Mouse (Mus musculus): ENCODE measurements around the gene Tmem132b. TPM values are rescaled to one million over a fixed set of nuclear protein-coding genes. Genes with fewer than 3 reads are reported as not detected.

The Tmem132b gene
- total RNA-seq, 2 experiments from 2014 or later: 0.20 to 0.56 TPM

DNA sequence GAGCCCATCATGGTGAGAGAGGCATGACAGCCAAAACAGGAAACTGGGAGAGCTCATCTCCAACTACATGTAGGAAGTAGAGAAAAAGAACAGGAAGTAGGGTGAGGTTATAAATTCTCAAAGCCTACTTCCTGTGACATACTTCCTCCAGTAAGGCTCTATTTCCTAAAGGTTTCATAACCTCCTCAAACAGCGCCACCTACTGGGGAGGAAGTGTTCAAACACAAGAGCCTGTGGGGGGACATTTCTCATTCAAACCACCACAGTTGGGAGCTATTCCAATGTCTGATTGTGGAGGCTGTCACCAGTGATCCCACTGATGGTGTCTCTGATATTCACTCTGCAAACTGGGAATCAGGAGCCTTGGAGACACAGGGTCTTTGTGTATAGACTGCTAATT, 78.4 kb downstream of the Tmem132b start:
- no peak overlapping the region for H3K27ac ChIP-seq
- intact Hi-C loops (cut with DNase I): no loop called here
- no peak for DNase-seq
- no peak overlapping the region for H3K4me3 ChIP-seq
- TF ChIP-seq CTCF (IDR thresholded peaks at IDR 0.05): no peak; the same call in 1 of the 2 replicates

DNA sequence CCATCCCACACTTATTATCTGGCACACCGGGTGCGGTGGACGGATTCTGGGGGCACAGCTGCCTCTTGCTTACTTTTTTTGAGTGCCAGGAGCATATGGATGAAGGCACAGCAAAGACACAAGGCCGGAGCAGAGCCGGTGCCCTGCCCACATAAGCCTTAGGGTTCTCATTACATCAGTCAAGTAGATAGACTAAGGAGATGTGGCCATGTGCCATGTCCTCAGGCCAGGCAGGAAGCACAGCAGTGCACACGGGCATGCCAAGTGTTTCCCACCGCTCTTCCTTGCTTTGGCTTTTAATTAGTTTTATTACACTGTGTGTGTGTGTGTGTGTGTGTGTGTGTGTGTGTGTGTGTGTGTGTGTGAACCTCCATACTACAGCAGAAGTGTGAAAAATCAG, 80.9 kb downstream of the Tmem132b start:
- TF ChIP-seq CTCF (IDR thresholded peaks at IDR 0.05): no peak
- no peak overlapping the region for H3K4me3 ChIP-seq
- H3K27ac ChIP-seq: no peak overlapping the region
- no peak for DNase-seq
- intact Hi-C loops (cut with DNase I): no loop called here

DNA sequence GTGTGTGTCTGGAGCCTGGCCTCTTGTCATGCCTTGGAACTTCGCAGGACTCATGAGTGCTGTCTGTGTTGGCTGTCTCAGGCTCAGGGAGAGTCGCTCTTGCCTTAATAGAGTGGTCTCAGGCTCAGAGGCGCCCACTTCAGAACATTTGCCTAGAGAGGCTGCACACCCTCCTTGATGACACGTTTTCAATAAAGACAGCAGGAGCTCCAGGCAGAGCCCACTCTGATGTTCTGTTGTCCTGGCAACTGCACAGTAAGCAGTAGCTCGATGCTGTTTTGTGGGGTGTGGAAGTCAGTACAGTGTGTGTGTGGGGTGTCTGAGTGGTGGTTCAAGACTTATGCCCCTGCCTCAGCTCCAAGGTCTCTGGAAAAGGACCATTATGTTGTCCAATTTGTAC, 81.6 kb downstream of the Tmem132b start:
- no peak for TF ChIP-seq CTCF (IDR thresholded peaks at IDR 0.05)
- intact Hi-C loops (cut with DNase I): no loop called here
- no peak for DNase-seq
- Histone ChIP-seq H3K4me3 (no peak overlapping the region), H3K27ac (no peak overlapping the region)

DNA sequence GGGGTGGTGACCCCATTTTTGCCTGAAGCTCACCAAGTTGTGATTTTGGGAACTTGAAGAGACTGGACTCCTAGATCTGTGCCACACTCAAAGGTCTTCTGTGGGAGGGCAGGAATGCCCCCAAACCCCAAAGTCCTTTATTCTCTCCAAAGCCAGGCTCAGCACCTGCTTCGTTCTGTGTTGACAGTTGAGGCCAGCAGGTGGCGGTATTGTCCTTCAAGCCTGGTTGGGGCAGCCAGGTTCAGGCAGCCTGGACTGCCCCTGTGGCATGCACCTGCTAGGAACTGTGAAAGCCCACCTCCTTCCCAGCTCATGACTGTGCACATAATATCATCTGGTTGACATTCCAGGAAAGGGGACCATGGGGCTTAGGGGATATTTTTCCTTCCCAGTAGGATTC, 82.8 kb downstream of the Tmem132b start:
- no peak overlapping the region for H3K27ac ChIP-seq
- 0 out of 2 replicates have a peak, but pooled peaks have one; percentile 19 for TF ChIP-seq CTCF (IDR thresholded peaks at IDR 0.05)
- H3K4me3 ChIP-seq: no peak overlapping the region
- intact Hi-C loops (cut with DNase I): no loop called here
- DNase-seq: no peak

DNA sequence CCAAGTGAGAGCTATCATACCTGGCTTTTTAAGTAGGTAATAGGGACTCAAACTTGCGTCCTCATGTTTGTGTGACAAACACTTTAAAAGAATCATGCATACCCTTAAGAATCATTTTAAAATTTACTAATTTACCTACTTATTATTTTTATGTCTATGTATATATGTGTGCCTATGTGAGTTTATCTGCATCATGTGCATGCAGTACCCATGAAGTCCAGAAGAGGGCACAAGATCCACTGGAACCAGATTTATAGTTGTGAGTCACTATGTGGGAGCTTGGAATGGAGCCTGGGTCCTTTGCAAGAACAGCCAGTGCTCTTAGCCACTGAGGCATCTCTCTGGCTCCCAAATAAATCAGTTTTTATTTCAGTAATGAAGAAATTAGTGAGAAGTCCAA, 85.5 kb downstream of the Tmem132b start:
- no peak for DNase-seq
- intact Hi-C loops (cut with DNase I): no loop called here
- TF ChIP-seq CTCF (IDR thresholded peaks at IDR 0.05): peak; percentile 12; the same call in 1 of the 2 replicates
- Histone ChIP-seq H3K4me3 (no peak overlapping the region), H3K27ac (no peak overlapping the region)

DNA sequence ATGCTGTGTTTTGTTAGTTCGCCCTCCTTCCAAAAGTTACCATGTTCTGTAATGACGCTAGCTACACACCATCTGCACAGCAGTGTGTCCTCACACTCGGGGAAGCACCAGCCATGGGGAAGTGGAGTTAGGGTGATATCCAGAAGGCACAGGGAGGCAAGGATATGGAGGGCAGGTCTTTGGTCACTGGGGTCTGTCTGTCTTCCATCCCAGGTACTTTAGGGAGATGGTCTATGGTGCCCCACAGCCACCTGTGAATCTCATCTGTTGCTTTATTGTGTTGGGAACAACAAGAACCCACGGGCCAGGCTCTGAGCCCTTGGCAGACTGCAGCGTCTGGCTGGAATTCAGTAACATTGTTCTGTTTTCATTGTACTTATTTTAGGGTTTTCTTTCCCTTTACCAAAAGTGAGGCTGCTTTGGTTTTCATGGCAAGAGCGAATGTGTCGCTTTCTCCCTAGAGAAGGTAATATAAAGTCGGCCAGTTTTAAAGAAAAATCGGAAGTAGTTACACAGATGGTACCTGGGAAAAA, 96.3 kb downstream of the Tmem132b start:
- intact Hi-C loops (cut with DNase I): no loop called here
- H3K4me3 ChIP-seq: no peak overlapping the region
- TF ChIP-seq CTCF (IDR thresholded peaks at IDR 0.05): no peak
- no peak for DNase-seq
- H3K27ac ChIP-seq: no peak overlapping the region

DNA sequence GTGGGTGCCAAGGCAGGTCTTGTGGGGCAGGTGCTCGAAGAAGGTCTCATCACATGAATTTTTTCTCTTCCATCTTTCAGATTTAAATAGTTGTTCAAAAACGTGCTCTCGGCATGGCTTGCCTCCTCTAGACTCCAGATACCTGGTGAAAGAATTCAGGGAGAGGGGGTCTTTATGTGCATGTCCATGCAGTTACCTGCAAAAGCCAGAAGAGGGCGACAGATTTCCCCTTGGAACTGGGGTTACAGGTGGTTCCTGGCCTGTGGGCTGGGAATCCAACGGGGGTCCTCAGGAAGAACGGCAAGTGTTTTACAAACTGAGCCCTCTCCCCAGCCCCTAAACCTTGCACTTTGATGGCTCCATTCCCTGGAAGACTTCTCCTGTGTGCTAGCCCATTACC, 103.1 kb downstream of the Tmem132b start:
- no peak for DNase-seq
- intact Hi-C loops (cut with DNase I): no loop called here
- Histone ChIP-seq H3K27ac (no peak overlapping the region), H3K4me3 (no peak overlapping the region)
- no peak; the same call in 1 of the 2 replicates for TF ChIP-seq CTCF (IDR thresholded peaks at IDR 0.05)

DNA sequence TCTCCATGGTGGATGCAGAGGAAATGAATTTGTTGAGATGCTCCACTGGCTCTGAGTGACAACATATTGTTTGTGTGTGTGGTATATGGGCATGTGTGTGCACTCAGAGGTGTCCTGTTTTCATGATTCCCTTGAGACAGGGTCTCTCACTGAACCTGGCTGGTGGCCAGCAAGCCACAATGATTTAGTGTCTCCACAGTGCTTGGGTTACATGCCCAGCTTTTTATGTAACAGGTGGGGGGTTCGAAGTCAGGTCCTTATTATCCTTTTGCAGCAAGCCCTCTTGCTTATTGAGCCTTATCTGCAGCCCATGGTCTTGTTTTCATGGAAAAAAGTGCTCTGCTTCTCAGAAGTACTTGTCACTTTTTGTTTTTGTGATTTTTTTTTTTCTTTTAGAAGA, 109.4 kb downstream of the Tmem132b start:
- Histone ChIP-seq H3K27ac (no peak overlapping the region), H3K4me3 (no peak overlapping the region)
- intact Hi-C loops (cut with DNase I): no loop called here
- TF ChIP-seq CTCF (IDR thresholded peaks at IDR 0.05): no peak
- no peak for DNase-seq

DNA sequence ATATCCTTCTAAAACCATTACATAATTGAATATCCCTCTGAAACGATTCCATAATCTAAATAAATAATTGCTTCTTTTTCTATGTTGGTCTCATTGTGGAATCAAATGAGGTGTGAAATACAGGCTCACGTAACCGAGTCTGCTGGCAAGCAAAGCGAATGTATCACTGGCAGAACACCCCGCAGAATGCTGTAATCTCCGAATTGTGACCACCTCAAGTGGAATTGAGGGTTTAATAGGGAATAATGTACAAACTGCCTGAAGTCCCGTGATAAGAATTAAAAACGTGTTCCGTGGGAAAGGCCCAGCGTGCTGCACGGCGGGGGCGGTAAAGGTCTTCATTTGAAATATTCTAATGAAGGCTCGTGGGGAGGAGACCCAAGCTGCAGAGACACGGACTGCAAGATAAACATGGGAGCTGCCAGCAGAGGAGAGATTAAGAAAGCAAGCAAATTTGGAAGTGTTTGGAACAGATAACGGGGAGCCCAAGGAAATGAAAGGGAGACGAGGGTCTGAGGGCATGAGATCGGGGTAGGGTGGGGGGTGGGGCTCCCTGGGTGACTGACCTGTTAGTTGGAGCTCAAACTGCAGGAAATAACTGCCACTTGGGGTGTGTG, 110.1 kb downstream of the Tmem132b start:
- DNase-seq: no peak
- H3K27ac ChIP-seq: no peak overlapping the region
- TF ChIP-seq CTCF (IDR thresholded peaks at IDR 0.05): no peak
- intact Hi-C loops (cut with DNase I): no loop called here
- no peak overlapping the region for H3K4me3 ChIP-seq

DNA sequence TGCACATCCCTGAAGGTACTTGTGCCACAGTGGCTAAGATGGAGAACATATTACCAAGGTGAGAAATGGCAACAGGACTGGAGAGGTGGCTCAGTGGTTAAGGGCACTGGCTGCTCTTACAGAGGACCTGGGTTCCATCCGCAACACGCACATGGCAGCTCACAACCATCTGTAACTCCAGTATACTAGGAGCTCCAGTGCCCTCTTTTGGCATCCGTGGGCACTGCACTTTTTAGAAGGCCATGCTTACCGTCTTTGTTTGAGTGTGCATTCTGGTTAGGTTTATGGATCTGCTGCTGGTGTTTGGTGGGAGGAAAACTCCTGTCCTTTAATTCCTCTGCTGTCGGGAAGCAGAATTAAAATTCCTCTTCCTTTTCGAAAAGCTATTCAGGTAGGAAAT, 116.7 kb downstream of the Tmem132b start:
- Histone ChIP-seq H3K27ac (no peak overlapping the region), H3K4me3 (no peak overlapping the region)
- DNase-seq: no peak
- intact Hi-C loops (cut with DNase I): no loop called here
- TF ChIP-seq CTCF (IDR thresholded peaks at IDR 0.05): no peak

DNA sequence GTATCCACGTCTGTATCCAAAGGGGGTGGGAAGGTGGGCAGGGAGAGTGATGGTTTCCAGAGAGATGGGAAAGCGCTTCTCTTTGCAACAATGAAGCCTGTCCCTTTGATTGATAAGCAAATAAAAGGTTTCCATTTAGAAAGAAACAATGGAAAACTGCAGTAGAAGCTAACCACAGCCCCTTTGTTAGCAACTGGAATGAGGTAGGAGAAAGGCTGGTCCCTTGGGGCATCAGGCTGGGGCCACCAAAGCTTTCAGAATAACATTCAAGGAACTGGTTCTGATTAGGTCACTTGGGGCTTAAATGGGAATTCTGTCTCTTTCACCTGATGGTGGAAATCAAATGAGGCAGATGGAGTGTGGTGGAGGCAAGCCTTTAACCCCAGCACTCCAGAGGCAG, 118.4 kb downstream of the Tmem132b start:
- Histone ChIP-seq H3K27ac (no peak overlapping the region), H3K4me3 (no peak overlapping the region)
- DNase-seq: no peak
- intact Hi-C loops (cut with DNase I): no loop called here
- TF ChIP-seq CTCF (IDR thresholded peaks at IDR 0.05): no peak

DNA sequence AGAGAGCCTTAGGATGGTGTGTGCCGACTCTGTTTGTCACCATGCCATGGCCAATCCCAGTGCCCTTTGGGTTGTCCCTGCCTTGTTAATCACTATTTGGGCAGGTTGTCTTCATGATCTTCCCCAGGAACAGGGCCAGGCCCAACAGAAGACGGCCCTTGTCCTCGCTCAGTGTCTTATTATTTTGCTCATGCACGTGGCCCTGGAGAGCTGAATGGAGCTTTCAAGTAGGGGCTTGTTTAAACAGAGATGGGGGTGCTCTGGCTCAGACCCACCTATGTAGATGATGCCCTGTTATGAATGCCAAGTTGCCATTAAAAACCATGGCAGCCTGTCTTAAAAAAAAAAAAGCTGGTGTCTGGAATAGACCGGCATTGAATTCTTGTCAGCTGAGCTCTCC, 126.5 kb downstream of the Tmem132b start:
- H3K4me3 ChIP-seq: no peak overlapping the region
- no peak for TF ChIP-seq CTCF (IDR thresholded peaks at IDR 0.05)
- no peak for DNase-seq
- intact Hi-C loops (cut with DNase I): no loop called here
- no peak overlapping the region for H3K27ac ChIP-seq

DNA sequence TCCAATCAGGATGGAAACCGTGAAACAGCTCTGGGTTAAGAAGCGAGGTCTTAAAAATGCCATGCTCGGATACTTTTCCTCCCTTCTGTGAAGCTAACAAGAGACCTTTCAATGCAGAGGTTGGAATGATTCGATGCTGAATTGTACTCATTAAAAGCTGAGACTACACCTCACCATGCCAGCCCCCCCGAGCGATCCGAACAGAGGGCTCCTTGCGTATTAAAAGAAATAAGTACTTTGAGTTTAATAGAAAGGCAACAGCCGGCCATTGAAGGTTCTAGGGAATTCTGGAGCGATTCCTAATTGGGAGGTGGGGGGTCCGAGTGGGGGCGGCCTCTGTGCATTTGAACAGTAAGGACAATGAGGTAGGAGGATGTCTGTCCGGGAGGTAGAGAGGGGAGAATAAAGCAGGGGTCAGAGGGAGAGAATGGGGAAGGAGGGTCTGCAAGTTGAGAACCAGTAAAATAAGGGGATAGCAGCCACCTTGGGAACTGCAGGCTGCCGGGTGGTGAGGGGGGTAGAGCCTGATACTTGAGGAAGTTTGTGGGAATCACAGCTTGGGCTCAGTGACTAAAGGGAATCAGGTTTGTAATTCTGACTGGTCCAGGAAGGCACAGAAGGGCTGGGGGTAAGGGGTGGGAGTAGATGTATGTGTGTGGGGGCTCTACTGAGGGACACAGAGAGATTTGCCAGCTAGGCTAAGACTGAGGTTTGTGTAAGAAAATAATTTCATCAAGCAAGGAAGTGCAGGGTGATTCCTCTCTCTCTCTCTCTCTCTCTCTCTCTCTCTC, 127.6 kb downstream of the Tmem132b start:
- no peak for DNase-seq
- H3K4me3 ChIP-seq: no peak overlapping the region
- intact Hi-C loops (cut with DNase I): no loop called here
- TF ChIP-seq CTCF (IDR thresholded peaks at IDR 0.05): no peak
- H3K27ac ChIP-seq: no peak overlapping the region
